Mouse (Mus musculus) heart, postnatal 10 days (tissue): ENCODE measurements around the gene Fam217b. TPM values are rescaled to one million over a fixed set of nuclear protein-coding genes. Genes with fewer than 3 reads are reported as not detected.

Experiments
- DNase-seq, 2 experiments: peaks; one replicate each; pipeline ENCODE4 v3.0.0; 2021
- intact Hi-C: fragments of 180-260 bp; cut with DNase I; formaldehyde crosslinking; loops from one replicate; pipeline ENCODE4 v1.15.1; 2025
- total RNA-seq, 2 experiments: library from RNA; stranded (reverse); gene quantifications; 2 replicates each; pipeline ENCODE4 v1.2.3; 2021

The Fam217b gene
- 10 to 100 TPM; 12.9 to 17.4 TPM for total RNA-seq

- intact Hi-C loops: no loop called here
- DNase-seq: peak; percentile 65 to 70
Measured at GRCm38 (mm10) chr2:178414261-178415149, at the start of gene Fam217b, which contains the start of gene Ppp1r3d. TSS of gene Fam217b (plus strand) at chr2:178414524. TSS of gene Ppp1r3d (minus strand) at chr2:178414472.

- intact Hi-C loops: no loop called here
Measured at GRCm38 (mm10) chr2:178407053-178407815, 7.1 kb upstream of the Fam217b start, which contains the start of gene Sycp2. TSS of gene Sycp2 (minus strand) at chr2:178407685.

GRCm38 (mm10) chr2:178409024-178409423 lies 5.3 kb upstream of the Fam217b start:
- intact Hi-C loops: no loop called here

More at GRCm38 (mm10) chr2:178407053-178407815, 7.1 kb upstream of the Fam217b start, which contains the start of gene Sycp2:
- no peak for DNase-seq

GRCm38 (mm10) chr2:178410286-178410685 lies 4.0 kb upstream of the Fam217b start:
- intact Hi-C loops: no loop called here
- DNase-seq: no peak

More at GRCm38 (mm10) chr2:178409024-178409423, 5.3 kb upstream of the Fam217b start:
- no peak for DNase-seq

GRCm38 (mm10) chr2:178412598-178412997 lies 1.7 kb upstream of the Fam217b start:
- peak; percentile 82 to 86 for DNase-seq
- intact Hi-C loops: no loop called here

- intact Hi-C loops: no loop called here
- DNase-seq: peak in 1 of 2 experiments; percentile 48
Measured at GRCm38 (mm10) chr2:178413081-178413480, 1.2 kb upstream of the Fam217b start.

GRCm38 (mm10) chr2:178413481-178414260 lies 653 bp upstream of the Fam217b start:
- DNase-seq: peak; percentile 69 to 70
- intact Hi-C loops: no loop called here

GRCm38 (mm10) chr2:178415150-178415448 lies 775 bp downstream of the Fam217b start:
- intact Hi-C loops: no loop called here
- DNase-seq: no peak

GRCm38 (mm10) chr2:178416427-178416826 lies 2.1 kb downstream of the Fam217b start:
- peak; percentile 46 to 55 for DNase-seq

GRCm38 (mm10) chr2:178416970-178417369 lies 2.6 kb downstream of the Fam217b start:
- DNase-seq: peak in 1 of 2 experiments; percentile 40
- intact Hi-C loops: no loop called here

More at GRCm38 (mm10) chr2:178416427-178416826, 2.1 kb downstream of the Fam217b start:
- intact Hi-C loops: no loop called here

GRCm38 (mm10) chr2:178420576-178420975 lies 6.3 kb downstream of the Fam217b start:
- intact Hi-C loops: no loop called here
- DNase-seq: no peak

GRCm38 (mm10) chr2:178421603-178422002 lies 7.3 kb downstream of the Fam217b start:
- DNase-seq: no peak
- intact Hi-C loops: no loop called here

- intact Hi-C loops: no loop called here
- no peak for DNase-seq
Measured at GRCm38 (mm10) chr2:178422186-178422585, 7.9 kb downstream of the Fam217b start.

- intact Hi-C loops: no loop called here
- DNase-seq: no peak
Measured at GRCm38 (mm10) chr2:178423223-178423622, 8.9 kb downstream of the Fam217b start.

GRCm38 (mm10) chr2:178426229-178426628 lies 11.9 kb downstream of the Fam217b start:
- DNase-seq: peak; percentile 42 to 65
- intact Hi-C loops: loop anchor here (1.0 to 5.0 kb wide), 5 partner anchors 66 to 239 kb away; no protein-coding TSS in a partner anchor

- intact Hi-C loops: loop anchor here (2.0 to 5.0 kb wide), 4 partner anchors 65 to 150 kb away; no protein-coding TSS in a partner anchor
- no peak for DNase-seq
Measured at GRCm38 (mm10) chr2:178427181-178427580, 12.9 kb downstream of the Fam217b start.

GRCm38 (mm10) chr2:178428183-178428582 lies 13.9 kb downstream of the Fam217b start:
- no peak for DNase-seq
- intact Hi-C loops: loop anchor here (5.0 kb wide), 3 partner anchors 64 to 149 kb away; no protein-coding TSS in a partner anchor

- DNase-seq: no peak
- intact Hi-C loops: loop anchor here (5.0 kb wide), 3 partner anchors 64 to 149 kb away; no protein-coding TSS in a partner anchor
Measured at GRCm38 (mm10) chr2:178428676-178429075, 14.4 kb downstream of the Fam217b start.

GRCm38 (mm10) chr2:178429426-178429825 lies 15.1 kb downstream of the Fam217b start:
- DNase-seq: no peak
- intact Hi-C loops: loop anchor here (5.0 kb wide), 3 partner anchors 63 to 148 kb away; no protein-coding TSS in a partner anchor

- no peak for DNase-seq
- intact Hi-C loops: no loop called here
Measured at GRCm38 (mm10) chr2:178430231-178430630, 15.9 kb downstream of the Fam217b start, which contains the start of gene Cdh26. TSS of gene Cdh26 (plus strand) at chr2:178430531.
